Mouse (Mus musculus): Measurements from ENCODE around the gene Hist2h2aa2. TPM values are rescaled to one million over a fixed set of nuclear protein-coding genes. Genes with fewer than 3 reads are reported as not detected.
"Not testable (repeated sequence)": the region's sequence is repeated elsewhere in the genome, so short reads cannot be mapped to it uniquely, and the experiment has no call there.

Hist2h2aa2 gene
- polyA plus RNA-seq, 1 experiment from 2014 or later, result 54.8 TPM

- no peaks in the 10 kb centered on the region for H3K27me3 ChIP-seq
- H3K4me1 ChIP-seq (replicated peaks), result peaks cover 47% of the 10 kb centered on the region
- H3K9me3 ChIP-seq (replicated peaks), result no peaks in the 10 kb centered on the region
- no peak overlapping the region for H3K27ac ChIP-seq (replicated peaks)
- WGBS (ENCODE audit: insufficient replicate concordance), result 70% methylated on average over 5 of the region's 5 CpGs
- H3K4me3 ChIP-seq (replicated peaks), result no peak overlapping the region
- no peak overlapping the region for H3K4me2 ChIP-seq
- ATAC-seq (ENCODE audit: insufficient read depth), result no peak
- no peak overlapping the region for H3K9ac ChIP-seq
- H3K36me3 ChIP-seq (replicated peaks), result no peaks in the 10 kb centered on the region
Observed at GRCm38 (mm10) chr3:96260220-96260619, 20.1 kb upstream of the Hist2h2aa2 start.

DNA sequence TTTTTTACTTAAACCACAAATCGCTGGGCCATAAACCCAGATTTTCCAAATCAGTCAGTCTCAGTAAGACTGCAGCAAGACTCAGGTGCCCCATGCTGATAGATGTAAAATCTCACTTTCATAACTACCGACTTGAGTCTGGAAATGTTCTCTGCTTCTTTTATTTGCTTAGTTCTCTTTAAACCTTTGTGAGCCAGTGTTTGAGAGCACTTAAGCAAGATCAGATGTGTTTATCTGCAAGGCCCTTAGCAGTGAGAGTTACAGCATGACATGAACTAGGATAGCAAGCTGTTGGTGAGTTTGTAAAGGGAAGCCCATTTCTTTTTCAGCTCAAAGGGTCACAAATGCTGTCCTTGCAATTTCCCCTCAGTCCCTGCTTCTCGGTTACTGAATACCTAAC lies 17.1 kb upstream of the Hist2h2aa2 start:
- no peak overlapping the region for H3K4me3 ChIP-seq (replicated peaks)
- no peak for ATAC-seq (ENCODE audit: insufficient read depth)
- no peaks in the 10 kb centered on the region for H3K27me3 ChIP-seq
- H3K27ac ChIP-seq (replicated peaks), result no peak overlapping the region; the same call in 1 of the 2 replicates
- peaks cover 54% of the 10 kb centered on the region for H3K4me1 ChIP-seq (replicated peaks)
- H3K9me3 ChIP-seq (replicated peaks), result no peaks in the 10 kb centered on the region
- H3K36me3 ChIP-seq (replicated peaks), result no peaks in the 10 kb centered on the region
- H3K9ac ChIP-seq, result no peak overlapping the region
- no peak overlapping the region for H3K4me2 ChIP-seq
- WGBS (ENCODE audit: insufficient replicate concordance), result 66% methylated on average over 3 of the region's 3 CpGs

GRCm38 (mm10) chr3:96255926-96256593 lies 16.0 kb upstream of the Hist2h2aa2 start:
- ATAC-seq (ENCODE audit: insufficient read depth), result no peak

GRCm38 (mm10) chr3:96254683-96255355 lies 14.7 kb upstream of the Hist2h2aa2 start:
- H3K9me3 ChIP-seq (replicated peaks), result no peaks in the 10 kb centered on the region
- peak overlapping the region; percentile 36 for H3K9ac ChIP-seq
- H3K4me3 ChIP-seq (replicated peaks), result peak overlapping the region; percentile 18; the same call in 1 of the 2 replicates
- no peaks in the 10 kb centered on the region for H3K27me3 ChIP-seq
- peak overlapping the region; percentile 76 for H3K27ac ChIP-seq (replicated peaks)
- H3K4me2 ChIP-seq, result peak overlapping the region; percentile 54
- H3K36me3 ChIP-seq (replicated peaks), result no peaks in the 10 kb centered on the region
- WGBS (ENCODE audit: insufficient replicate concordance), result 14% methylated on average over 10 of the region's 10 CpGs
- peaks cover 61% of the 10 kb centered on the region for H3K4me1 ChIP-seq (replicated peaks)
- peak; percentile 85 for ATAC-seq (ENCODE audit: insufficient read depth)

More at GRCm38 (mm10) chr3:96255926-96256593, 16.0 kb upstream of the Hist2h2aa2 start:
- no peaks in the 10 kb centered on the region for H3K27me3 ChIP-seq
- H3K9me3 ChIP-seq (replicated peaks), result no peaks in the 10 kb centered on the region
- H3K9ac ChIP-seq, result no peak overlapping the region
- H3K36me3 ChIP-seq (replicated peaks), result no peaks in the 10 kb centered on the region
- no peak overlapping the region for H3K27ac ChIP-seq (replicated peaks)
- H3K4me2 ChIP-seq, result no peak overlapping the region
- H3K4me1 ChIP-seq (replicated peaks), result peaks cover 49% of the 10 kb centered on the region
- H3K4me3 ChIP-seq (replicated peaks), result no peak overlapping the region
- WGBS (ENCODE audit: insufficient replicate concordance), result 53% methylated on average over 5 of the region's 5 CpGs

DNA sequence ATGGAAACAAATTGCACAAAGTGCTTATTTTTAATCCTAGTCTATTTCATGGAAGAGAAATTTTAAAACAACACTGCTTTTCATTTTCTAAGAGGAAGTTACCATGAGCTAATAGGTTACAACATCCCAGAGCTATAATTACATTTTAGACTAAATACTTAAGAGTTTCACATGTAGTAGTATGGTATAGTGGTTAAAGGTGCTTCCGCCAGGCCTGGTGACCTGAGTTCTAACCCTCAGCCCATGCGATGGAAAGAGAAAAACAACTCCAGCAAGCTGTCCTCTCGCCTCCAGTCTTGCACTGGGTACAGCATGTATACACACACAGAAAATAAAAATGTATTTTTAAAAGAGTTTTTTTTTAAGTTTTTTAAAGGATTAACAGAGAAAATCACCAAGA lies 11.7 kb upstream of the Hist2h2aa2 start:
- peaks cover 73% of the 10 kb centered on the region for H3K4me1 ChIP-seq (replicated peaks)
- no peak overlapping the region for H3K4me2 ChIP-seq
- H3K9me3 ChIP-seq (replicated peaks), result no peaks in the 10 kb centered on the region
- no peak overlapping the region for H3K4me3 ChIP-seq (replicated peaks)
- 75% methylated on average over 3 of the region's 3 CpGs for WGBS (ENCODE audit: insufficient replicate concordance)
- no peaks in the 10 kb centered on the region for H3K36me3 ChIP-seq (replicated peaks)
- no peak overlapping the region for H3K27ac ChIP-seq (replicated peaks)
- H3K27me3 ChIP-seq, result no peaks in the 10 kb centered on the region
- ATAC-seq (ENCODE audit: insufficient read depth), result no peak
- no peak overlapping the region for H3K9ac ChIP-seq

DNA sequence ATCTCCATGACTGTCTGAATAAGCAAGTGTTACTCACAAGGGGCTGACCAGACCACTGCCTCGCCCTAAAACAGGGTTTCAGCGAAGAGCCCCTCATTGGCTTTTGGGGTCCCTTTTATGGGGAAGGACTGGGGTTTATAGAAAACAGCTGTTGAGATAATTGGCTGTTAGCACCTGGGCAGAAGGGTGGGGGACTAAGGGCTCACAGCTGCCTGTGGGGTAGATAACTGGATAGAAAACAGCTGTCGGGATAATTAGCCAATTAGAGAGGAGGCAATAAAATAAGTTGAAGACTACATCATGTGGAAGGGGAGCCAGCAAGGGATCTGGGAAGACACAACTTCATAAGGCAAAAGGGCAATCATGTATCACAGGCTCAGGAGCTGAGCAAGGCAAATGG lies 10.8 kb upstream of the Hist2h2aa2 start:
- Histone ChIP-seq H3K9me3 (replicated peaks) (no peaks in the 10 kb centered on the region), H3K4me2 (peak overlapping the region; percentile 38), H3K27me3 (no peaks in the 10 kb centered on the region), H3K27ac (replicated peaks) (peak overlapping the region; percentile 96), H3K4me1 (replicated peaks) (peaks cover 67% of the 10 kb centered on the region), H3K36me3 (replicated peaks) (no peaks in the 10 kb centered on the region), H3K9ac (peak overlapping the region; percentile 37; the same call in 1 of the 2 replicates), H3K4me3 (replicated peaks) (peak overlapping the region; percentile 8; the same call in 1 of the 2 replicates)
- 57% methylated on average over 3 of the region's 3 CpGs for WGBS (ENCODE audit: insufficient replicate concordance)
- no peak for ATAC-seq (ENCODE audit: insufficient read depth)

GRCm38 (mm10) chr3:96249034-96249345 lies 8.9 kb upstream of the Hist2h2aa2 start:
- Histone ChIP-seq H3K4me1 (replicated peaks) (peaks cover 57% of the 10 kb centered on the region), H3K4me3 (replicated peaks) (peak overlapping the region; percentile 63)
- no peak for ATAC-seq (ENCODE audit: insufficient read depth)

DNA sequence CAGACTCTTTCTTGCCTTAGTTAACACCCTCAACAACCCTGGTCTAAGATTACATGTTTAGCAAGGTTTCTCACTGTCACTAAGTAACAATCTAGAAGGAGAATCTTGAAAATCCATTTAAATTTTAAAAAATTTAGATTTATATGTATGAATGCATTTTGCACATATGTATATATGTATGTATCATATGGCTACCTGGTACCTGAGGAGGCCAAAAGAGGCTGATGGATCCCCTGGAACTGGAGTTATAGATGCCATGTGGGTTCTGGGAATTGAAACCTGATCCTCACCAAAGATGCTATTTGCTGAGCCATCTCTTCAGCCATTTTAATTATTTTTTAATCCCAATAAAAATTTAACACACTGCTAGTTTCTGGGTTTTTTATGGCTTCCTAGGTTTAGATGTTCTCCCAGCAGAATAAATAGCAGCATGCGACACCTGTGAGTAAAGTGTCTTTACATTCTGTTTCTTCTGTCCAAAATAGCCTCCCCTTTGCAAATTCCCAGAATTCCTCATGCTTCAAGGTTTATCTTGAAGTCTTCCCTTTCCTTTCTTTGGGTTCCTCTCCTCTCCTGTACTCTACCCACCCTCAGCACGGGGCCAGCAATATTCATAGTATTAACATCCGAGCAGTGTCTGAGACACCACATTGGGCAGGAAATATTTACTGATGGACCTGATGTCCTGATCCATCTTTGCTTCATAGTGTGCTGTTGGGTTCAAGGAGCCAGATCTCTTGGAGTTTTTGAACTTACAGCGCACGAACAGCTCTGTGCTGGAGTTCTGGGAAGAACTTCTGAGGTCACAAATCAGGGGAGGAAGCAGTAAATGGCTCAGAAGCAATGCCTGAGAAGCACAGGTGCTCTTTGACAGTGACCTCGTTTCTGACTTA lies 8.3 kb upstream of the Hist2h2aa2 start:
- H3K36me3 ChIP-seq (replicated peaks), result no peaks in the 10 kb centered on the region
- 41% methylated on average over 6 of the region's 6 CpGs for WGBS (ENCODE audit: insufficient replicate concordance)
- peak overlapping the region; percentile 62 for H3K4me2 ChIP-seq
- H3K4me1 ChIP-seq (replicated peaks), result peaks cover 57% of the 10 kb centered on the region
- ATAC-seq (ENCODE audit: insufficient read depth), result no peak
- peak overlapping the region; percentile 69 for H3K9ac ChIP-seq
- peak overlapping the region; percentile 63 for H3K4me3 ChIP-seq (replicated peaks)
- H3K27ac ChIP-seq (replicated peaks), result peak overlapping the region; percentile 96
- H3K9me3 ChIP-seq (replicated peaks), result no peaks in the 10 kb centered on the region
- H3K27me3 ChIP-seq, result no peaks in the 10 kb centered on the region

More at GRCm38 (mm10) chr3:96249034-96249345, 8.9 kb upstream of the Hist2h2aa2 start:
- WGBS (ENCODE audit: insufficient replicate concordance), result 57% methylated on average over 4 of the region's 4 CpGs
- Histone ChIP-seq H3K4me2 (peak overlapping the region; percentile 62), H3K9me3 (replicated peaks) (no peaks in the 10 kb centered on the region), H3K9ac (peak overlapping the region; percentile 69), H3K36me3 (replicated peaks) (no peaks in the 10 kb centered on the region), H3K27ac (replicated peaks) (peak overlapping the region; percentile 96), H3K27me3 (no peaks in the 10 kb centered on the region)

DNA sequence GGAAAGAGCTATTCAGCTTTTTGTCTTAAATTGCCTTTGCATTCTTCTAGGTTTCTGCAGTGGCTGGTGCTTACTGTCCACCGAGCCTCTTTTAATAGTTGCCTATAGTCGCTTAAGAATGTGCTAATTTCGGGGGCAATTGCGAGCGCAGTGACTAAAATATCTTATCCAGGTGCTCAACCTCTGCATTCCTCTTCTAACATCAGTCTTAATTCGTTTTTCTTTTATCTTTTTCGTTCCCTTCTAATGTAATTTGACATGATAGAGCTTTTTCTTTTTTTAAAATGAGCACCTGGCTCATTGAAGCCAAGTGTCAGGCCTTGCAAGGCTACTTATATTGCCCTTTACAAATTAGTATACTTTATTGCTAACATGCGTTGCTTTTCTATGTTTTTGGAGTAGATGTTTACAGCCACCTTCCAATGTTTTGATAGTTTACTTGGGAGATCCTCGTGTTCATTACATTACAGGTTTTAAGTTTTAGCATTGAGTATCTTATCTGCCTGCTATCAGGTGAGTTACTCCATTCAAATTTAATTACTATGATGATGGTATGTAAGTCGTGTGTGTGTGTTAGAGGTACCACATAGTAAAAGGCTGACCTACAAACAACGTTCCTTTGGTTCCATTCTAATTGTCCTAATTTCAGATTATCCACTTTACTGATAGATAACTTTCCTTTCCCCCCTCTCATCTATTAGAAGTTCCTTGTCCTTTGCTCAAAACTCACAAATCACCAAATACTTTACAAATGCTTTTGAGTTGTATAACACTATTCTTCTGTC lies 7.5 kb upstream of the Hist2h2aa2 start:
- peak overlapping the region; percentile 63 for H3K4me3 ChIP-seq (replicated peaks)
- no peaks in the 10 kb centered on the region for H3K27me3 ChIP-seq
- H3K36me3 ChIP-seq (replicated peaks), result no peaks in the 10 kb centered on the region
- no peak for ATAC-seq (ENCODE audit: insufficient read depth)
- H3K4me1 ChIP-seq (replicated peaks), result peaks cover 60% of the 10 kb centered on the region
- peak overlapping the region; percentile 62 for H3K4me2 ChIP-seq
- peak overlapping the region; percentile 96 for H3K27ac ChIP-seq (replicated peaks)
- H3K9me3 ChIP-seq (replicated peaks), result no peaks in the 10 kb centered on the region
- WGBS (ENCODE audit: insufficient replicate concordance), result 1% methylated on average over 11 of the region's 11 CpGs
- peak overlapping the region; percentile 69 for H3K9ac ChIP-seq

- 0% methylated on average over 11 of the region's 47 CpGs for WGBS (ENCODE audit: insufficient replicate concordance)
Observed at GRCm38 (mm10) chr3:96246427-96246856, 6.4 kb upstream of the Hist2h2aa2 start, which contains the start of gene Hist2h3c1. TSS of gene Hist2h3c1 (plus strand) at chr3:96246685.

More at GRCm38 (mm10) chr3:96246427-96246856, 6.4 kb upstream of the Hist2h2aa2 start, which contains the start of gene Hist2h3c1:
- H3K9ac ChIP-seq, result peak within 1 kb of the TSS; percentile 69
- peak within 1 kb of the TSS; percentile 96 for H3K27ac ChIP-seq (replicated peaks)
- H3K4me3 ChIP-seq (replicated peaks), result peak within 1 kb of the TSS; percentile 63
- ATAC-seq (ENCODE audit: insufficient read depth), result peak; percentile 82
- H3K4me1 ChIP-seq (replicated peaks), result peaks cover 64% of the 10 kb centered on the region
- not testable (repeated sequence) for H3K36me3 ChIP-seq (replicated peaks); H3K27me3 ChIP-seq; H3K9me3 ChIP-seq (replicated peaks)
- H3K4me2 ChIP-seq, result peak within 1 kb of the TSS; percentile 62
